Mouse (Mus musculus): ENCODE results near the gene Scgb2b11. TPM values are rescaled to one million over a fixed set of nuclear protein-coding genes. Genes with fewer than 3 reads are reported as not detected.
"Not testable (repeated sequence)": the region's sequence is repeated elsewhere in the genome, so short reads cannot be mapped to it uniquely, and the experiment has no call there.

The Scgb2b11 gene
- polyA plus RNA-seq (2015; fragmentation: Nextera tagmentation; extraction: Ambion mirVana): not detected in 2 replicates

DNA sequence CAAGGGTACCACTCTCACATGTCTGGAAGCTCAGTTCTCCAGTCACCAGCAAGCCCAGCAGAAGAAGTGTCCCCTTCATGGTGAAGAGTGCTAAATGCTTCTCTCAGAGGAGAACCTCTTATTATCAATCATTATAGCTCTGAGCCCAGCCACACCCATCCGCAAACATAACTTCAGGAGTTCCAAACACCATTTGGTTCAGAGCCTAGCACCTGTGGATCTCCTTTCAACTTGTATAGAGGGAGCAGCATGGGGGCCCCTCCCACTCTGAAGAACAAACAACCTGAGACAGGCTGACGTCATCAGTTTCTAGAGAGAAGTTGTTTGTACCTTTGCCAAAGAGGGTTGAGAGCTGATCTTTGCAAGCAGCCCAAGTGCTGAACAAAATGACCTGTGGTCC lies at the start of gene Scgb2b11:
Gene Scgb2b11, minus strand, starts transcription at position 101 of the 400 bp plus-strand sequence.
- not testable (repeated sequence) for H3K4me1 ChIP-seq (replicated peaks); H3K4me3 ChIP-seq; ATAC-seq (ENCODE audit: low FRiP score, low read depth); H3K27me3 ChIP-seq; H3K36me3 ChIP-seq; H3K9me3 ChIP-seq; H3K27ac ChIP-seq (replicated peaks); H3K9ac ChIP-seq; H3K4me2 ChIP-seq
- 98% methylated on average over 2 of the region's 2 CpGs for WGBS

- not testable (repeated sequence) for H3K4me1 ChIP-seq (replicated peaks); H3K4me2 ChIP-seq; H3K9me3 ChIP-seq; H3K4me3 ChIP-seq; H3K36me3 ChIP-seq; H3K27ac ChIP-seq (replicated peaks); ATAC-seq (ENCODE audit: low FRiP score, low read depth); H3K9ac ChIP-seq; H3K27me3 ChIP-seq
- WGBS: no CpG with 5 or more reads among the region's 2 CpGs
Measured at GRCm38 (mm10) chr7:32222540-32222939, 11.6 kb upstream of the Scgb2b11 start, which contains the start of gene Scgb1b11. Scgb1b11 (plus strand) TSS chr7:32222840.

Other genes with a start within 250 kb of the Scgb2b11 start
- gene Scgb1b10, start 110.3 kb downstream of the Scgb2b11 start, polyA plus RNA-seq (2015; fragmentation: Nextera tagmentation; extraction: Ambion mirVana): not detected in 2 replicates
- gene Scgb1b11, start 11.7 kb upstream of the Scgb2b11 start, polyA plus RNA-seq (2015; fragmentation: Nextera tagmentation; extraction: Ambion mirVana): not detected in 2 replicates
- gene Scgb2b12, start 116.1 kb upstream of the Scgb2b11 start, polyA plus RNA-seq (2015; fragmentation: Nextera tagmentation; extraction: Ambion mirVana): not detected in 2 replicates
- gene Scgb1b12, start 123.0 kb upstream of the Scgb2b11 start, polyA plus RNA-seq (2015; fragmentation: Nextera tagmentation; extraction: Ambion mirVana): not detected in 2 replicates
- not detected in 2 replicates for gene Scgb1b29, start 230.4 kb upstream of the Scgb2b11 start, polyA plus RNA-seq (2015; fragmentation: Nextera tagmentation; extraction: Ambion mirVana)